In the genomic region with DNA sequence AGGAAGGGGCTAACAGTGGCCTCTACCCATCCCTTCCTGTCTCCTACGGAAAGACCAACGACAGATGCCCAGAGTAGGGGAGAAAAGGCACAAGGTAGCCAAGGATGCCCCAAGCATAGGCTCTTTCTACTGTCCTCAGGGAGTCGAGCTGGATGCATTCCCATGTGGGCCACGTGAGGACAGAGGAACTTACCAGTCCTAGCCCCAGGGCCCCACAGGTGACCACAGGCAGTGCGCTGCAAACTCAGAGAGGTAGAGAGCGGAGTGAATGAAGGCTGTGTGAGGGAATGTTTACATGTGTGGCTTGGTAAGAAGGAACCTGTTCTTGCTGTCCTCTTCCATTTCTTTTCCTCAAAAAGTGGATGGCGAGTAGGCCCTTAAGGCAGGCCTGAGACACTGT, we compare ENCODE assay signal across 13 mouse cellular contexts. TPM values are rescaled to one million over a fixed set of nuclear protein-coding genes. Genes with fewer than 3 reads are reported as not detected.
DNase-seq lines count a peak whose midpoint lies in the region; ATAC-seq and TF ChIP-seq lines count a peak whose summit lies in the region.
"Had no signal": no experiment of that assay in that cellular context is flagged by ENCODE, and none has a peak within 500 bp of the region (broad histone marks: within the 10 kb centered on the region; RNA-seq: fewer than 3 reads in every experiment).

No protein-coding gene starts in this region.

- peak overlapping the region; percentile 17; the same call in 1 of the 2 replicates for H3K4me2 ChIP-seq in kidney, embryonic 15.5 days
- H3K4me2 ChIP-seq in liver, embryonic 15.5 days: peak overlapping the region; percentile 30; the same call in 1 of the 2 replicates
- H3K4me2 ChIP-seq: midbrain, embryonic 15.5 days; neural tube, embryonic 13.5 days had no signal

- TF ChIP-seq POLR2A in bone marrow, adult 2 months (IDR thresholded peaks at IDR 0.05; ENCODE audit: borderline replicate concordance, control insufficient read depth, low read depth, low read length): no peak

- no peak for TF ChIP-seq CTCF in bone marrow, adult 2 months (IDR thresholded peaks at IDR 0.05; ENCODE audit: control insufficient read depth, insufficient read depth, low read length)

- no peak overlapping the region for H3K9ac ChIP-seq in kidney, embryonic 15.5 days
- no peak overlapping the region for H3K9ac ChIP-seq in liver, embryonic 15.5 days
- H3K9ac ChIP-seq: midbrain, embryonic 15.5 days; neural tube, embryonic 13.5 days had no signal

- no peak overlapping the region for H3K4me3 ChIP-seq in kidney, embryonic 15.5 days (replicated peaks)
- peak overlapping the region; percentile 30 for H3K4me3 ChIP-seq in bone marrow, adult 2 months (replicated peaks; ENCODE audit: control insufficient read depth, low read depth, low read length)
- no peak overlapping the region for H3K4me3 ChIP-seq in liver, embryonic 15.5 days (replicated peaks)
- H3K4me3 ChIP-seq: midbrain, embryonic 15.5 days; neural tube, embryonic 13.5 days had no signal

- H3K27me3 ChIP-seq in kidney, embryonic 15.5 days: no peaks in the 10 kb centered on the region
- H3K27me3 ChIP-seq in liver, embryonic 15.5 days: peaks cover 5% of the 10 kb centered on the region; the same call in 1 of the 2 replicates
- H3K27me3 ChIP-seq: midbrain, embryonic 15.5 days; neural tube, embryonic 13.5 days had no signal

- DNase-seq in cerebellum, postnatal 10 days: peak; percentile 35 to 47
- no peak for DNase-seq in cerebellum, adult 9-10 months
- no peak for DNase-seq in kidney, adult 9 months
- no peak for DNase-seq in gastrocnemius, postnatal 25 days
- no peak for DNase-seq in cerebellum, adult 11-12 months
- DNase-seq: kidney, postnatal 25 days; lung, adult 2 months had no signal

- no peak overlapping the region for H3K27ac ChIP-seq in kidney, embryonic 15.5 days
- H3K27ac ChIP-seq in bone marrow, adult 2 months (ENCODE audit: control insufficient read depth, insufficient read depth, low read depth, low read length, poor library complexity): peak overlapping the region; percentile 64
- no peak overlapping the region for H3K27ac ChIP-seq in liver, embryonic 15.5 days (replicated peaks)
- H3K27ac ChIP-seq: midbrain, embryonic 15.5 days; neural tube, embryonic 13.5 days had no signal

- 68% methylated on average over 7 of the region's 7 CpGs for WGBS in kidney, embryonic 15.5 days
- WGBS in bone marrow, adult 2 months: 15% methylated on average over 7 of the region's 7 CpGs
- 27% methylated on average over 7 of the region's 7 CpGs for WGBS in liver, embryonic 15.5 days (ENCODE audit: insufficient replicate concordance)

- ATAC-seq in kidney, embryonic 15.5 days (replicated peaks; ENCODE audit: low FRiP score): no peak
- no peak for ATAC-seq in liver, embryonic 15.5 days (ENCODE audit: insufficient read depth)
- ATAC-seq: midbrain, embryonic 15.5 days had no signal

- peaks cover 62% of the 10 kb centered on the region for H3K4me1 ChIP-seq in kidney, embryonic 15.5 days
- H3K4me1 ChIP-seq in bone marrow, adult 2 months (ENCODE audit: control insufficient read depth, insufficient read depth, low read length): peaks cover 17% of the 10 kb centered on the region
- peaks cover 27% of the 10 kb centered on the region for H3K4me1 ChIP-seq in liver, embryonic 15.5 days (replicated peaks)
- H3K4me1 ChIP-seq: midbrain, embryonic 15.5 days had no signal

- peaks cover 9% of the 10 kb centered on the region for H3K36me3 ChIP-seq in kidney, embryonic 15.5 days
- peaks cover 18% of the 10 kb centered on the region for H3K36me3 ChIP-seq in liver, embryonic 15.5 days (replicated peaks)

- no peaks in the 10 kb centered on the region for H3K9me3 ChIP-seq in kidney, embryonic 15.5 days (replicated peaks)
- no peaks in the 10 kb centered on the region for H3K9me3 ChIP-seq in liver, embryonic 15.5 days (replicated peaks)
- H3K9me3 ChIP-seq: G1E; midbrain, embryonic 15.5 days; neural tube, embryonic 13.5 days had no signal

RNA-seq across cellular contexts. Expression of gene Pi16, which starts 11.6 kb away (rescaled TPM):
- polyA plus RNA-seq in kidney, embryonic 15.5 days (2015; fragmentation: Nextera tagmentation; extraction: Ambion mirVana): 3.4 and 5.8 TPM in 2 replicates
- 71.5 and 171 TPM in 2 replicates for polyA plus RNA-seq in bone marrow, adult 2 months (2011; ENCODE audit: insufficient read depth, insufficient read length, low replicate concordance, missing spikeins)
- polyA plus RNA-seq in liver, embryonic 15.5 days (2015; fragmentation: Nextera tagmentation; extraction: Ambion mirVana): 1.9 and 2.4 TPM in 2 replicates
- total RNA-seq in gastrocnemius, postnatal 25 days (2021): 10 to 100 TPM; 27.9 to 47.2 TPM

RNA-seq across cellular contexts. Expression of gene BC004004, which starts 37.3 kb away (rescaled TPM):
- 67.6 and 73.2 TPM in 2 replicates for polyA plus RNA-seq in kidney, embryonic 15.5 days (2015; fragmentation: Nextera tagmentation; extraction: Ambion mirVana)
- 35.1 and 81.6 TPM in 2 replicates for polyA plus RNA-seq in bone marrow, adult 2 months (2011; ENCODE audit: insufficient read depth, insufficient read length, low replicate concordance, missing spikeins)
- 62.7 and 69.9 TPM in 2 replicates for polyA plus RNA-seq in liver, embryonic 15.5 days (2015; fragmentation: Nextera tagmentation; extraction: Ambion mirVana)
- total RNA-seq in gastrocnemius, postnatal 25 days (2021): 100 to 1,000 TPM; 102 to 122 TPM

RNA-seq across cellular contexts. Expression of gene Mtch1, which starts 41.9 kb away (rescaled TPM):
- 289 and 308 TPM in 2 replicates for polyA plus RNA-seq in kidney, embryonic 15.5 days (2015; fragmentation: Nextera tagmentation; extraction: Ambion mirVana)
- 111 and 170 TPM in 2 replicates for polyA plus RNA-seq in bone marrow, adult 2 months (2011; ENCODE audit: insufficient read depth, insufficient read length, low replicate concordance, missing spikeins)
- polyA plus RNA-seq in liver, embryonic 15.5 days (2015; fragmentation: Nextera tagmentation; extraction: Ambion mirVana): 59.4 and 74.4 TPM in 2 replicates
- total RNA-seq in gastrocnemius, postnatal 25 days (2021): 100 to 1,000 TPM; 104 to 106 TPM

RNA-seq across cellular contexts. Expression of gene Ppil1, which starts 41.9 kb away (rescaled TPM):
- polyA plus RNA-seq in kidney, embryonic 15.5 days (2015; fragmentation: Nextera tagmentation; extraction: Ambion mirVana): 171 and 182 TPM in 2 replicates
- polyA plus RNA-seq in bone marrow, adult 2 months (2011; ENCODE audit: insufficient read depth, insufficient read length, low replicate concordance, missing spikeins): 36.2 and 51.6 TPM in 2 replicates
- 86.2 and 92.9 TPM in 2 replicates for polyA plus RNA-seq in liver, embryonic 15.5 days (2015; fragmentation: Nextera tagmentation; extraction: Ambion mirVana)
- 1 to 10 TPM; 7.8 TPM for total RNA-seq in gastrocnemius, postnatal 25 days (2021)

RNA-seq across cellular contexts. Expression of gene Fgd2, which starts 54.8 kb away (rescaled TPM):
- 12.0 and 13.0 TPM in 2 replicates for polyA plus RNA-seq in kidney, embryonic 15.5 days (2015; fragmentation: Nextera tagmentation; extraction: Ambion mirVana)
- 25.2 and 41.8 TPM in 2 replicates for polyA plus RNA-seq in bone marrow, adult 2 months (2011; ENCODE audit: insufficient read depth, insufficient read length, low replicate concordance, missing spikeins)
- 6.5 and 8.4 TPM in 2 replicates for polyA plus RNA-seq in liver, embryonic 15.5 days (2015; fragmentation: Nextera tagmentation; extraction: Ambion mirVana)
- total RNA-seq in gastrocnemius, postnatal 25 days (2021): 1 to 10 TPM; 1.2 to 1.6 TPM

Comparison
In these comparisons a context has a peak if more than half of its experiments do, and no peak if none do; other contexts are left out.
1. DNase-seq: peak in cerebellum, postnatal 10 days (2 of 2); none in cerebellum, adult 9-10 months (single experiment), kidney, adult 9 months (single experiment), gastrocnemius, postnatal 25 days (single experiment) and cerebellum, adult 11-12 months (single experiment).
2. RNA of gene Pi16, which starts 11.6 kb away (polyA plus RNA-seq): 71.5 to 171 TPM in bone marrow, adult 2 months; 3.4 to 5.8 TPM in kidney, embryonic 15.5 days and 1.9 to 2.4 TPM in liver, embryonic 15.5 days; every median in the first group is over 10 times any median in the second.